Mouse (Mus musculus) spleen, postnatal 10 days (tissue): ENCODE data around the gene Gemin8.
A peak's percentile ranks its signal among the peaks of the same experiment; 100 is the strongest.

Source experiments
- DNase-seq, 2 experiments: peaks; one replicate each; pipeline ENCODE4 v3.0.0; 2021 to 2022; ENCODE audit warnings: low spot score in 2 of 2

Gemin8 gene

GRCm38 (mm10) chrX:166229750-166230149 lies 59.5 kb downstream of the Gemin8 start:
- no peak for DNase-seq

- DNase-seq, result no peak
Measured at GRCm38 (mm10) chrX:166230515-166231267, 60.4 kb downstream of the Gemin8 start.

- DNase-seq, result no peak
Measured at GRCm38 (mm10) chrX:166236131-166236530, 65.9 kb downstream of the Gemin8 start.

- peak in 1 of 2 experiments; percentile 20 for DNase-seq
Measured at GRCm38 (mm10) chrX:166238831-166239460, 68.7 kb downstream of the Gemin8 start, which contains the start of gene Gpm6b. Gene Gpm6b, plus strand, starts transcription at chrX:166238911.

GRCm38 (mm10) chrX:166239520-166239919 lies 69.3 kb downstream of the Gemin8 start:
- DNase-seq, result no peak
